Mouse (Mus musculus): ENCODE measurements around the gene Knstrn. TPM values are rescaled to one million over a fixed set of nuclear protein-coding genes. Genes with fewer than 3 reads are reported as not detected.

Knstrn gene
- polyA plus RNA-seq, 1 experiment from 2014 or later: 100 TPM

GRCm38 (mm10) chr2:118779065-118779464, 34.7 kb upstream of the Knstrn start:
- 0 out of 2 replicates have a peak overlapping the region, but pooled peaks have one; percentile 0 for H3K27ac ChIP-seq (replicated peaks)
- no peak for ATAC-seq (ENCODE audit: extremely low read depth, insufficient number of reproducible peaks, low FRiP score, low TSS enrichment)
- peak overlapping the region; percentile 47 for H3K4me3 ChIP-seq
- no peaks in the 10 kb centered on the region for H3K36me3 ChIP-seq
- H3K4me1 ChIP-seq: peaks cover 24% of the 10 kb centered on the region
- peak overlapping the region; percentile 63 for H3K9ac ChIP-seq
- H3K9me3 ChIP-seq: no peaks in the 10 kb centered on the region
- 10% methylated on average over 10 of the region's 10 CpGs for WGBS
- peaks cover 38% of the 10 kb centered on the region for H3K27me3 ChIP-seq (replicated peaks)
- H3K4me2 ChIP-seq: peak overlapping the region; percentile 78

DNA sequence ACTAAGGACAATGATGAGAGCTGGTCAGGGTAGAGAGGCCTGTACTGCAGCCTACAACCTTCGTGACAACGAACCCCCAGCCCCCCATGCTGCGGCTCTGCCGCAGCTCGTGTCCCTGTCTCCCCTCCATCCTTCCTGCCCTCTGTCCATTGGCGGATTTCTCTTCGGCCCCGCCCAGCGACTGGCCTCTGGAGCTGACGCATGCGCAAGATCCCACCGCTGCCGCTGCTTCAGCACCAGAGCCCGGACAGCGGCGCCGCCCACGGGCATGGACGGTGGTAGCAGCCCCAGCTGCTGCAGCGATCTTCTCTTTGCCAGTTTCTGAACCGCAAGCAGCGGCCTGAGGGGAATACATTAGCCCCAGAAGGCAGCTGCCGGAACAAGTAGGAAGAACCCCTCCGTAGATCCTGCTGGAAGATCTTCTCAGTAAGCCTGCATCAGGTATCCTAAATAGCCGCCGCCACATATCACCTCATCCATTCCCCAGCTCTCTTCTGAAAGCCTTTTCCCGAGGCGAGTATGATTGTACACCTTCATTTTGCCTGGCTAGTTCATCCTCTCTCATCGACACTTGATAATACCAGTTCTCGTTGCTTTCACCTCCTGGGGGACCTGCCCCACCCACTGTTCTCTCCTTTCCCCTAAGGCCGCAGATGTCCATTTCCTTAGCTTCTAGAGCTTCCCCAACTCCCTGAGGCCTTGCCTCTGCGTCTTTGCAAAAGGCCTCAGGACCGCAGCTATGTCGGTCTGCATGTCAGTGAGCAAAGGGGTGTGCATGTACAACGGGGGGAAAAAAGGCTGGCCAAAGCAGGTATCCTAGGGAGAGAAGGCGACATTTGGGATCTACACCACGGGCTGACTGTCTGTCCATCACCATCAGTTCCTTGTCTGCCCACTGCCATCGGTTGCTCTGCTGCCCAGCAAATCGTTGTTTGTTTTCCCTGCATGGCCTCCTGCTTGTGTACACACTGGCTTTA, 34.0 kb upstream of the Knstrn start, which contains the start of gene Disp2:
TSS of gene Disp2 (plus strand) at position 216 of the 977 bp plus-strand sequence.
- ATAC-seq (ENCODE audit: extremely low read depth, insufficient number of reproducible peaks, low FRiP score, low TSS enrichment): 0 out of 2 replicates have a peak, but pooled peaks have one; percentile 72
- Histone ChIP-seq H3K9me3 (no peaks in the 10 kb centered on the region), H3K4me1 (peaks cover 24% of the 10 kb centered on the region), H3K27me3 (replicated peaks) (peaks cover 38% of the 10 kb centered on the region), H3K9ac (peak within 1 kb of the TSS; percentile 63), H3K36me3 (no peaks in the 10 kb centered on the region), H3K4me2 (peak within 1 kb of the TSS; percentile 78), H3K27ac (replicated peaks) (0 out of 2 replicates have a peak within 1 kb of the TSS, but pooled peaks have one; percentile 0), H3K4me3 (peak within 1 kb of the TSS; percentile 47)
- 11% methylated on average over 39 of the region's 39 CpGs for WGBS

GRCm38 (mm10) chr2:118781115-118781514, 32.7 kb upstream of the Knstrn start:
- H3K36me3 ChIP-seq: no peaks in the 10 kb centered on the region
- H3K27ac ChIP-seq (replicated peaks): no peak overlapping the region
- WGBS: 28% methylated on average over 1 of the region's 1 CpGs
- no peak overlapping the region for H3K4me3 ChIP-seq
- H3K4me2 ChIP-seq: no peak overlapping the region
- peaks cover 45% of the 10 kb centered on the region for H3K27me3 ChIP-seq (replicated peaks)
- ATAC-seq (ENCODE audit: extremely low read depth, insufficient number of reproducible peaks, low FRiP score, low TSS enrichment): no peak
- peaks cover 16% of the 10 kb centered on the region for H3K4me1 ChIP-seq
- no peaks in the 10 kb centered on the region for H3K9me3 ChIP-seq
- no peak overlapping the region for H3K9ac ChIP-seq

DNA sequence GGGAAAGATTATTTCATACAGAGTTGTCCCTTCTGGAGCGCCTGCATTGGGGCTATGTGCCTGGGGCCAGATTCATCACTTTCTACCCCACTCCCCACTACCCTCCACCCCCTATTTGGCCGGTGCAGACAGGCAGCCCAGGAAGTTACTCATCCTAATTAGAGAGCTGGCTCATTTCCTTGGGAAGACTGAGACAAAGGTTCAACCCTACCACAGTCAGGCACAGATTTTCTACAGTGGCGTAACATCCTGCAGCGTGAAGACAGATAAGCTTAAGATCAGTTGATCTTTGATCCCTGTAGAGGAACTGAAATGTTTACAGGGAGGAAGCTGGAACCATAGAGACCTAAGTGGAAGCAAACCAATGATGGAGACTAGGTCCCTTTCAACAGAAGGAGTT, 31.5 kb upstream of the Knstrn start:
- no peak for ATAC-seq (ENCODE audit: extremely low read depth, insufficient number of reproducible peaks, low FRiP score, low TSS enrichment)
- no peaks in the 10 kb centered on the region for H3K36me3 ChIP-seq
- 35% methylated on average over 4 of the region's 4 CpGs for WGBS
- H3K9ac ChIP-seq: no peak overlapping the region
- H3K27me3 ChIP-seq (replicated peaks): peaks cover 55% of the 10 kb centered on the region
- no peaks in the 10 kb centered on the region for H3K9me3 ChIP-seq
- peaks cover 12% of the 10 kb centered on the region for H3K4me1 ChIP-seq
- no peak overlapping the region for H3K27ac ChIP-seq (replicated peaks)
- no peak overlapping the region for H3K4me3 ChIP-seq
- no peak overlapping the region for H3K4me2 ChIP-seq

DNA sequence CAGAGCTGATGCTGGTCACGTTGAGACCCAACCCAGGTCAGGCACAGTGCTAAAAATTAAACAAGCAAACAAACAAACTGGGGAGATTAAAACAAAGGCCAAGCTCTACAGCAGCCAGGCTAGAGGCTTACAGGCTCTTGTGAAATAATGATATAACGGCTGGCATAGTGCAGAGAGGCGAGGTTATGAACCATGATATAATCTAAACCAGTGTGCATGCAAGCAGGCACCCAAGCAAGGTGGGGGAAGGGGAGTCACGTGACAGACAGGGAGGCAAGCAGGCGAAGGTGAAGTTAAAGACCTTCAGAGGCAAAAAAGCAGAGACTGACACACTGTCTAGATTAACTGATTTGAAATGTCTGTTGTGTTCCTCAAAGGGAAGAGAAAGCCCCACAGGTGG, 30.7 kb upstream of the Knstrn start:
- Histone ChIP-seq H3K4me2 (no peak overlapping the region), H3K9ac (no peak overlapping the region), H3K4me1 (peaks cover 12% of the 10 kb centered on the region), H3K27me3 (replicated peaks) (peaks cover 57% of the 10 kb centered on the region), H3K9me3 (no peaks in the 10 kb centered on the region), H3K36me3 (no peaks in the 10 kb centered on the region), H3K27ac (replicated peaks) (no peak overlapping the region), H3K4me3 (no peak overlapping the region)
- WGBS: 48% methylated on average over 5 of the region's 5 CpGs
- no peak for ATAC-seq (ENCODE audit: extremely low read depth, insufficient number of reproducible peaks, low FRiP score, low TSS enrichment)

DNA sequence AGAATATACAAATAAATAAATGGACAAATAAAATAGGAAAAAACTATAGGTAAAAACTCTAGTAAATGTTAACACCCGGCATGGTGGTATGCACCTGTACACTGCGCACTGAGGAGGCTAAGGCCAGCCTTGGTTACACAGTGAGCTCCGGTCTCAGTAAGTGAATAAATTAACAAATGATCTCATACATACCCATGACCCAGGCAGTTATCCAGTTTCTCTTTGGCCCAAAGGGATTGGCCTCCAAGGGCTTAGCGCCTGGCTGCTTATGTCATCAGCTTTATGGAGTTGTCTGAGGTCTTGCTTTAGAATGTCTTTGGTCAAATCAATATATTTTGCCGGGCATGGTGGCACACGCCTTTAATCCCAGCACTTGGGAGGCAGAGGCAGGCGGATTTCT, 30.1 kb upstream of the Knstrn start:
- peaks cover 12% of the 10 kb centered on the region for H3K4me1 ChIP-seq
- no peak overlapping the region for H3K4me2 ChIP-seq
- no peak for ATAC-seq (ENCODE audit: extremely low read depth, insufficient number of reproducible peaks, low FRiP score, low TSS enrichment)
- no peak overlapping the region for H3K9ac ChIP-seq
- H3K36me3 ChIP-seq: no peaks in the 10 kb centered on the region
- no peak overlapping the region for H3K27ac ChIP-seq (replicated peaks)
- peaks cover 60% of the 10 kb centered on the region for H3K27me3 ChIP-seq (replicated peaks)
- no peaks in the 10 kb centered on the region for H3K9me3 ChIP-seq
- H3K4me3 ChIP-seq: no peak overlapping the region
- WGBS: 79% methylated on average over 7 of the region's 7 CpGs

DNA sequence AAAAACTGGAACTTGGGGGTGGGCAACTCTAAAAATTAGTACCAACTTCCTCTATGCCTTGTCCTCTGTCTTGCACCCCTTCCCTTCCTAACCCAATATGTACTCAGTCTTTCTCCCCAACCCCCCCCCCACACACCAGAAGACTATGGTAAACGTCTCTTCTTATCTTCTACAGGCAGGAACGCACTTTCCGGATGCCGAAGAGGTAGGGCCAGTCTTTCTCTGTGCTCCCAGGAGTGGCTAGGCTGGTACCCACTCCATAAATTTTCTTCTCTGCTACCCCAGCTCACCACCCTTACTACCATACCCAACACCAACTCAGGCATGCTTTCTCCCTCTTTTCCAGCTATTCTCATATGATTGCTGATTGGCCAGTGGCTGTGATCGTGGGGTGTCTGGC, 27.3 kb upstream of the Knstrn start:
- H3K9ac ChIP-seq: no peak overlapping the region
- no peaks in the 10 kb centered on the region for H3K9me3 ChIP-seq
- H3K4me3 ChIP-seq: no peak overlapping the region
- WGBS: 63% methylated on average over 5 of the region's 5 CpGs
- peaks cover 14% of the 10 kb centered on the region for H3K4me1 ChIP-seq
- ATAC-seq (ENCODE audit: extremely low read depth, insufficient number of reproducible peaks, low FRiP score, low TSS enrichment): no peak
- no peaks in the 10 kb centered on the region for H3K36me3 ChIP-seq
- no peak overlapping the region for H3K27ac ChIP-seq (replicated peaks)
- no peak overlapping the region for H3K4me2 ChIP-seq
- H3K27me3 ChIP-seq (replicated peaks): peaks cover 59% of the 10 kb centered on the region

DNA sequence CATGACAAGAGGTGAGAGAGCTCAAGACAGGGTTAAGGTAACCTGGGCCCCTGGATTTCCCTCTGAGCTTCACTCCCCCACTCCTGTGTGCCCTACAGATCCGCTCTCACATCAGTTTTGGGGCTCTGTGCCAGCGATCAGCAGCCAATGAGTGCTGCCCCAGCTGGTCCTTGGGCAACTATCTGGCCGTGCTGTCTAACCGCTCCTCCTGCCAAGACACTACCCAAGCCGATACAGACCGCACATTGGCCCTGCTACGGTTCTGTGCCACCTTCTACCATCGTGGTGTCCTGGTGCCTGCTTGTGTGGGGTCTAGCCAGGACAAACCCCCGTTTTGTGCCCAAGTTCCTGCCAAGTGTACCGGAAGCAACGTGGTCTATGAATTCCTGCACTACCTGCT, 24.3 kb upstream of the Knstrn start:
- no peak for ATAC-seq (ENCODE audit: extremely low read depth, insufficient number of reproducible peaks, low FRiP score, low TSS enrichment)
- Histone ChIP-seq H3K36me3 (no peaks in the 10 kb centered on the region), H3K4me1 (peaks cover 15% of the 10 kb centered on the region), H3K27ac (replicated peaks) (no peak overlapping the region), H3K4me2 (no peak overlapping the region), H3K9ac (no peak overlapping the region), H3K27me3 (replicated peaks) (peaks cover 72% of the 10 kb centered on the region), H3K9me3 (no peaks in the 10 kb centered on the region), H3K4me3 (no peak overlapping the region)
- 80% methylated on average over 11 of the region's 11 CpGs for WGBS

GRCm38 (mm10) chr2:118790221-118790550, 23.6 kb upstream of the Knstrn start:
- ATAC-seq (ENCODE audit: extremely low read depth, insufficient number of reproducible peaks, low FRiP score, low TSS enrichment): no peak
- H3K9ac ChIP-seq: peak overlapping the region; percentile 69; the same call in 1 of the 2 replicates
- peaks cover 74% of the 10 kb centered on the region for H3K27me3 ChIP-seq (replicated peaks)
- H3K27ac ChIP-seq (replicated peaks): no peak overlapping the region
- H3K4me3 ChIP-seq: peak overlapping the region; percentile 34
- no peaks in the 10 kb centered on the region for H3K9me3 ChIP-seq
- H3K4me1 ChIP-seq: peaks cover 15% of the 10 kb centered on the region
- WGBS: 46% methylated on average over 12 of the region's 12 CpGs
- peak overlapping the region; percentile 69 for H3K4me2 ChIP-seq
- no peaks in the 10 kb centered on the region for H3K36me3 ChIP-seq

GRCm38 (mm10) chr2:118790551-118791525, 23.0 kb upstream of the Knstrn start:
- WGBS: 19% methylated on average over 44 of the region's 44 CpGs
- Histone ChIP-seq H3K9ac (peak overlapping the region; percentile 69; the same call in 1 of the 2 replicates), H3K4me3 (peak overlapping the region; percentile 34), H3K36me3 (no peaks in the 10 kb centered on the region), H3K27ac (replicated peaks) (no peak overlapping the region), H3K27me3 (replicated peaks) (peaks cover 67% of the 10 kb centered on the region), H3K4me2 (peak overlapping the region; percentile 69), H3K4me1 (peaks cover 15% of the 10 kb centered on the region), H3K9me3 (no peaks in the 10 kb centered on the region)
- ATAC-seq (ENCODE audit: extremely low read depth, insufficient number of reproducible peaks, low FRiP score, low TSS enrichment): no peak; the same call in 1 of the 2 replicates

Data from heart, embryonic 13.5 days (tissue).